Mouse (Mus musculus) cerebellum, postnatal 36 days (tissue): ENCODE results near the gene Abcf2.
"Not testable (repeated sequence)": the region's sequence is repeated elsewhere in the genome, so short reads cannot be mapped to it uniquely, and the experiment has no call there.

Experiments used
- DNase-seq, 2 experiments: peaks; one replicate each; pipeline ENCODE4 v3.0.0; 2021 to 2022; ENCODE audit warnings: mixed read lengths in 2 of 2

Gene Abcf2

DNA sequence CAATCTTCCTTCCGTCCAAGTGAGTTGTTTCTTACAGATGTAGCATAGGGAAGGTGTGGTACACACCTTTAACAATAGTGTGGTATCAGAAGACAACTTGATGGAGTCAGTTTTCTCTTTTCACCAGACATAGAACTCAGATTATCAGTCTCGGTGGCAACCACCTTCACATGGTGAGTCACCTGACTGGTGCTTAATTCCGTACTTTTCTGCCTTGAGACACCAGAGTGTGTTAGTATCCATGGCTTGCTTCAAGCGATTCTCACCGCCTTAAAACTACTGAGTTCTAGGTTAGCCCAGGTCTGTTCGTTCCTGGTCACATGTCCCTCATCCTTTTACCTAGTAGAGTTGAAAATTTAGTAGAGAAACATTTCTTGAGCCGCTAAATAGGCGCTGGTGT lies 8.8 kb upstream of the Abcf2 start:
- no peak for DNase-seq

DNA sequence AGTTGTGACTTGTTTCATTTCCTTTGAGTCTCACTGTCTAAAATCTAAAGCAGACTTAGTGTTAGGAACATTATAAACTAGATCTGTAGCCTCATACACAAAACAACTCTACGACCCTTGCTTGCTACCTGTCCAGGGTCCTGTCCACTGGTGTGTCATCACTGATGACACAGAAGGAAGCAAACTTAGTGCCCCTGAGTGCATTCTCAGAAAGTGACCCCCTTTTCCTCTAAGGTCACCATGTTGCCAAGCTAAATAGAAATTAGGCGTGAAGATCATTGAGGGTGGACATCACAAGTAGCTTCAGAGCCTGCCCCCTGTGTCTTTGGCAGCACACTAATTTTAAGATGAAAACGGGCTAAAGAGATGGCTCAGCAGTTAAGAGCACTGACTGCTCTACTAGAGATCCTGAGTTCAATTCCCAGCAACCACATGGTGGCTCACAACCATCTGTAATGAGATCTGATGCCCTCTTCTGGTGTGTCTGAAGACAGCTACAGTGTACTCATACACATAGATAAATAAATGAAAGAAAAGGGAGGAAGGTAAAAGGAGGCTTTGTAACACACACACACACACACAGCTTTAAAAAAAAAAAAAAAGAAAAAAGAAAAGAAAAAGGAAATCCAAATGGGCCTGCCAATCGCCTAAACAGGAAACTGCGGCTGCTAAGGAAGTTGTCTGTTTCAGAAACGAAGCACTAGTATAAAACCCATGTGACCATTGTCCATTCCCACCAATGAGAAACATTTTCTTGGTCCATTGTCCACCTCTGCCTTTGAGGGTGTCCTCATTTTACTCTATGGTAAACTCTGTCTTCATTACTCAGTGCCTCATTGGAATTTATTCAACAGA lies 1.1 kb upstream of the Abcf2 start:
- DNase-seq = no peak

GRCm38 (mm10) chr5:24576801-24577182 lies 475 bp downstream of the Abcf2 start:
- DNase-seq = no peak

- DNase-seq = no peak
These were observed 1.3 kb downstream of the Abcf2 start for GRCm38 (mm10) chr5:24575948-24576347.

DNA sequence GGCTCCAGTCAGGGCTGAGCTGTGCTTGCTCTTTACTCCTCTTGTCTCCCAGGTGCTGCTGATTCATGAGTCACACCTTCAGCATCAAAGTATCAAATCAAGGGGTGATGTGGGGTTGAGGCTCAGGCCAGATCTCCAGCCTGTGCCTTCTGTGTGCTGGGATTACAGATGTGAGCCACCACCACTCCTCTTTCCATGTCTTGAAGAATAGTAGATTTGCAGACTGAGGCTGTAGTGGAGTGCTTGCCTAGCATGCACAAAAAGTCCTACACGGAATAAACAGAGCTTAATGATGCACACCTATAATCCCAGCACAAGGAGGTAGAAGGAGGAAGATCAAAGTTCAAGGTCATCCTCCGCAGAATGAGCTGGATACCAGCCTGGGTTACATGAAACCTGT lies 20.6 kb downstream of the Abcf2 start, which contains the start of gene 4931409K22Rik:
4931409K22Rik (minus strand) TSS at position 101 of the 400 bp plus-strand sequence.
- no peak for DNase-seq

DNA sequence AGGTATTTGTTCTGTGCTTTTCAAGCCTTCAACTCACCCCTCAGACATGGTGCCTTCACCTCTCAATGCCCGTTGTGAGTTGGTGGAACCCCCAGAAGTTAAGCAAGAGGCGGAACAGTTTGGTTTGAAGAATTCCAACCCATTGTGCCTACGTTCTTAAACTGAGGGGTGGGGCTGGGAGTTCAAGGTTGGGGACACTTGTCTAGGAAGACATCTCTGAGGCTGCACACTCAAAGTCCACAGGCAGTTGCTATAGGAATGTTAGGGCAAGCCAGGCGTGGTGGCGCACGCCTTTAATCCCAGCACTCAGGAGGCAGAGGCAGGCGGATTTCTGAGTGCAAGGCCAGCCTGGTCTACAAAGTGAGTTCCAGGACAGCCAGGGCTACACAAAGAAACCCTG lies 21.9 kb downstream of the Abcf2 start:
- not testable (repeated sequence) for DNase-seq

DNA sequence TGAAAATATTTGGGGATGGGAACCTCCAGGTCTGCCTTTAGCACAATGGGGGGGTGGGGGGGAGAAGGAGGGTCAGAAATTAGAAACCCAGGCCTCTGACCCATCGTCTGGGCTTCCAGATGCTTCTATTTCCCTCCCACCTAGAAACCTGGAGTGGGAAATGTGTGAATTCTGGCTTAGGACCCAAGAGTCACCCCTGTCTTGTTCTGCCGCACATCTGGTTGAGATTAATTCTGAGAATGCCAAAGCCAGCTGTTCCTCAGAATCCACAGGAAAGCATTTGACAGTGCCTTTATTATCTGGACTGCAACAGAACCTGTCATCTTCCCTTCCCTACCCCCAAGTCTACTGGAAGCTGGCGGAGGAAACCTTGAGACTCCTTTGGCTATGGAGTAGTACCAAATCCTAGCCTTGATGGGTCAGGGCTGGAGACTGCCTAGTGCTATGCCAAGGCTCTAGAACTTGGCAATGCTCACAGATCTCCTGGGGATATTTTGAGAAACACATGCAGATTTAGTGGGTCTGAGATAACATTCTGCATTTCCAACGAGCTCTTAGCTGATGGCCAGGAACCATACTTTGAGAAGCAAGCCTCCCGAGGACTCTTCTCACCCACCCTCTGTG lies 23.5 kb downstream of the Abcf2 start:
- no peak for DNase-seq

GRCm38 (mm10) chr5:24551317-24551688 lies 26.0 kb downstream of the Abcf2 start:
- DNase-seq = no peak

- DNase-seq = peak in 1 of 2 experiments; percentile 16
These were observed 26.5 kb downstream of the Abcf2 start for GRCm38 (mm10) chr5:24550598-24551316.

- DNase-seq = no peak
These were observed 34.6 kb downstream of the Abcf2 start for GRCm38 (mm10) chr5:24542643-24543042.

DNA sequence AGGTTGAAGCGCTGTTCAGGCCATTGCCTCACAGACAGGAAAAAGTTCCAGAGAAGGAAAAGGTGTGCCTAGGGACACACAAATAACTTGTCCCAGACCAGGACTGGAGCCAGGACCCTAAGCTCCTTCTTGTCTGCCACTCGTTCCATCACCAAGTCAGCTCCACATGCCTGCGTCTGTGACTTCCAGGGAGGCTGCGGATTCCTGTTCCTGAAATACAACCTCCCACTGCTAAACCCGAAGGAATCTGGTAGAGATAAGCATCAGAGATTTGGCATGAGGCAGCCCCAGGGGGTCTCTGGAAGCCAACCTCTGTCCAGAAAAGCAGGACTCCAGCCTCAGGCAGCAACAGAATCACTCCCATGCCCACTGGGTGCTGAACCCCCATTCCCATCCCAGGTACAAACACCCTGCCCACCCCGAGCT lies 36.1 kb downstream of the Abcf2 start:
- no peak for DNase-seq

- no peak for DNase-seq
These were observed 36.7 kb downstream of the Abcf2 start, which contains the start of gene Asb10 for GRCm38 (mm10) chr5:24540387-24541143. Gene Asb10, minus strand, starts transcription at chr5:24540978.

- no peak for DNase-seq
These were observed 37.5 kb downstream of the Abcf2 start for GRCm38 (mm10) chr5:24539571-24540296.

DNA sequence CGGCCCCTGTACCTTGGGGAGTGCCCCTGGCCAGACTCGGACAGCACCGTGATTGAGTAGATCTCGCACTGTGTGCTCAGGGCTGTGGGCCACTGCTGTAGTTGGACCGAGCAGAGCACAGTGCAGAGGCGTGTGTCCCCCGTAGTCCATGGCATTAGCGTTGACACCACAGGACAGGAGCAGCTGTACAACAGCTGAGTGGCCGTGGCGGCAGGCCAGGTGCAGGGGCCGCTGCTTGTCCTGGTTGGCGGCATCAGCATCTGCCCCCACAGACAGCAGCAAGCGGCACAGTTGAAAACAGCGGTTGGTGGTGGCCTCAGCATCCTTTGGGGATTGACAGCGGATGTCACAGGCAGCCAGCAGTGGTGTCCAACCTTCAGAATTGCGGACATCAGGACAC lies 39.6 kb downstream of the Abcf2 start:
- no peak for DNase-seq

- no peak for DNase-seq
These were observed 40.8 kb downstream of the Abcf2 start for GRCm38 (mm10) chr5:24536511-24536910.

- no peak for DNase-seq
These were observed 41.5 kb downstream of the Abcf2 start for GRCm38 (mm10) chr5:24535731-24536130.

GRCm38 (mm10) chr5:24534292-24534691 lies 43.0 kb downstream of the Abcf2 start:
- no peak for DNase-seq

DNA sequence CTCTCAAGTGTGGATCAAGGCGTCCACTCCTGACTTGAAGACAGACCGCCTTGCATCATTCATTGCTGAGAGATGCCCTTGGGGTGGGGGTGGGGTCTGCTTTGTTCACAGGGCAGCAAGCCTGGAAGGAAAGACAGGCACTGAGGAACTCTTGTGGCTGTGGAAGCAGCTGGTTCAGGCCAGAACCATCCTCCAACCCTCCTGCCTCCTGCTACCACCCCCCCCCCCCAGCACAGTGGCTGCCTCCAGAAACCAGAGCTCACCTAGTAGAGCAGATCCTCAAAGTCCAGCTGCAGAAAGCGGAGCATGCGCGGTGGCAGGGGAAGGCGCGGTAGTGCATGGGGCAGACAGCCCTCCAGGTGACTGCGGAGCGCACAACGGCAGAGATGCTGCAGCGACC lies 43.9 kb downstream of the Abcf2 start:
- no peak for DNase-seq

GRCm38 (mm10) chr5:24530042-24530689 lies 47.1 kb downstream of the Abcf2 start:
- peak; percentile 92 to 96 for DNase-seq

DNA sequence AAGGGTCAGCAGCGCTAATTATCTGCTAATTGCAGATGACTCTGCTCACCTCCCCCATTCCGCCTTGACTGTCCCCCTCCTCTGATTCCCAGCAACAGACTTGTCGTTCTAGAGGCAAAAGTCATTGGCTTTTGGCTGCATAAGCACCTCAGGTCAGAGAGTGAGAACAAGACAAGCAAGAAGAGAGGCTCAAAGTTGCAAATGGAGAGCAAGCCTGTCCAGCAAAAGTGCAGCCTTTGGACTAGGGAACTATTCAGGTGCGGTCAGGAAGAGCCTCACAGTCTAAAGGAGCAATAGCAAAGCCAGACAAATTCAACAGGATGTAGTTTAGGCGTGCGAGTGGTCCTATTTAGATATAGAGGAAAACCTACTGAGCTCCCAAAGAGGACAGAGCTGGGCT lies 49.5 kb downstream of the Abcf2 start:
- DNase-seq = no peak

DNA sequence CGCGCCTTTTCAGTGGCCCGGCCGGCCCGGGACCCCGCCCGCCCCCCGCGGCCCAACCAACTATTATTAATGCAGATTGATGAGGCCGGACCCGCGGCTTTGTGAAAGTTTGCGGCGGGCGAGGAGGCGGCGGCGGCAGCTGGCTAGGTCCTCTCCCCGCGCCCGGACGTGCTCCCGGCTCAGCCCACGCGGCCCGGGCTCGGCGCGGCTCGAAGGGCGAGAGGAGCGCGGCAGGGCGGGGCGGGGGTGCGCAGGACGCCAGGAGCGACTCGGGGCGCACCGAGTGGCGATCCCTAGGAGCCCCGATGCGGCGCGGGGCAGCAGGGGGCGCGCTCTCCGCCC lies 50.4 kb downstream of the Abcf2 start, which contains the start of gene Gbx1:
Gbx1 (minus strand) TSS at position 314 of the 342 bp plus-strand sequence.
- no peak for DNase-seq
